In the genomic region with DNA sequence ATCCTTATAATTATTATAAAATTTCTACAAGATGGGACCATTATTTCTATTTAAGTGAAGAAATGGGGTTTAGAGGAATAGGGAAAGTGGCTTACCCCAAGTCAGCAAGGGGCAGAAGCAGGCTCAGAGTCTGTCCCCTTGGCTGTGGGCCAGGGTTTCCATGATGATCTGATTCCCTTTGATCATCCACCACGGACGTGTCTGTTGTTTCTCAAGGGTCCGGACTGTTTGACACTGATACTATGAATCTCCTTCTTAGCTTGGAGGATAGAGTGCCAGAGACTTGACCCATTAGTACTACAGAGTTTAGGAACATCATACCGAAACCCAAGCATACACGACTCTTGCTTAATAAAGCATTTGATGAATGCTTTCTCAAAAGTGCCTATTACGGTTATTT, we compare ENCODE assay signal across 12 mouse cellular contexts.
DNase-seq lines count a peak whose midpoint lies in the region; ATAC-seq and TF ChIP-seq lines count a peak whose summit lies in the region.
"Had no signal": no experiment of that assay in that cellular context is flagged by ENCODE, and none has a peak within 500 bp of the region (broad histone marks: within the 10 kb centered on the region; RNA-seq: fewer than 3 reads in every experiment).

No protein-coding gene starts in this region.

- DNase-seq in kidney, adult 9 months: no peak
- peak; percentile 3 for DNase-seq in midbrain, postnatal 0 days (ENCODE audit: low spot score)
- DNase-seq in mesoderm, embryonic 11.5 days (ENCODE audit: low read depth, low spot score): peak; percentile 48
- DNase-seq: cerebellum, adult 18-20 months; heart, postnatal 4 days had no signal

- H3K36me3 ChIP-seq in kidney, embryonic 14.5 days (ENCODE audit: control insufficient read depth, insufficient read depth, low read length): no peaks in the 10 kb centered on the region
- H3K36me3 ChIP-seq in midbrain, postnatal 0 days (ENCODE audit: insufficient read depth, low read length): no peaks in the 10 kb centered on the region
- no peaks in the 10 kb centered on the region for H3K36me3 ChIP-seq in midbrain, embryonic 13.5 days
- no peaks in the 10 kb centered on the region for H3K36me3 ChIP-seq in intestine, embryonic 15.5 days
- H3K36me3 ChIP-seq in midbrain, embryonic 15.5 days (replicated peaks): no peaks in the 10 kb centered on the region
- H3K36me3 ChIP-seq: embryonic facial prominence, embryonic 10.5 days; heart, embryonic 10.5 days had no signal

- H3K4me3 ChIP-seq in kidney, embryonic 14.5 days (ENCODE audit: low read length): no peak overlapping the region
- H3K4me3 ChIP-seq in midbrain, postnatal 0 days (ENCODE audit: low read depth, low read length): no peak overlapping the region
- no peak overlapping the region for H3K4me3 ChIP-seq in midbrain, embryonic 13.5 days (replicated peaks)
- H3K4me3 ChIP-seq in intestine, embryonic 15.5 days (replicated peaks): no peak overlapping the region
- no peak overlapping the region for H3K4me3 ChIP-seq in midbrain, embryonic 15.5 days
- H3K4me3 ChIP-seq: embryonic facial prominence, embryonic 10.5 days; heart, embryonic 10.5 days had no signal

- no peak overlapping the region for H3K27ac ChIP-seq in kidney, embryonic 14.5 days (ENCODE audit: low read depth, low read length)
- no peak overlapping the region for H3K27ac ChIP-seq in midbrain, postnatal 0 days (ENCODE audit: low read depth, low read length)
- no peak overlapping the region for H3K27ac ChIP-seq in midbrain, embryonic 13.5 days
- no peak overlapping the region for H3K27ac ChIP-seq in intestine, embryonic 15.5 days
- no peak overlapping the region for H3K27ac ChIP-seq in midbrain, embryonic 15.5 days
- H3K27ac ChIP-seq: embryonic facial prominence, embryonic 10.5 days; heart, embryonic 10.5 days had no signal

- no peak overlapping the region for H3K9ac ChIP-seq in kidney, embryonic 14.5 days (ENCODE audit: low read depth, low read length)
- H3K9ac ChIP-seq in midbrain, postnatal 0 days (replicated peaks; ENCODE audit: low read length, poor library complexity, severe bottlenecking): no peak overlapping the region
- H3K9ac ChIP-seq in midbrain, embryonic 13.5 days (replicated peaks): no peak overlapping the region
- no peak overlapping the region for H3K9ac ChIP-seq in intestine, embryonic 15.5 days
- no peak overlapping the region for H3K9ac ChIP-seq in midbrain, embryonic 15.5 days

- no peaks in the 10 kb centered on the region for H3K9me3 ChIP-seq in kidney, embryonic 14.5 days (ENCODE audit: control insufficient read depth, low read length)
- no peaks in the 10 kb centered on the region for H3K9me3 ChIP-seq in midbrain, postnatal 0 days (ENCODE audit: low read length)
- no peaks in the 10 kb centered on the region for H3K9me3 ChIP-seq in midbrain, embryonic 13.5 days
- no peaks in the 10 kb centered on the region for H3K9me3 ChIP-seq in intestine, embryonic 15.5 days
- H3K9me3 ChIP-seq in midbrain, embryonic 15.5 days: no peaks in the 10 kb centered on the region
- H3K9me3 ChIP-seq: embryonic facial prominence, embryonic 10.5 days; heart, embryonic 10.5 days had no signal

- WGBS in kidney, embryonic 14.5 days: 28% methylated on average over 6 of the region's 6 CpGs
- 66% methylated on average over 6 of the region's 6 CpGs for WGBS in midbrain, postnatal 0 days
- 71% methylated on average over 6 of the region's 6 CpGs for WGBS in midbrain, embryonic 13.5 days
- 39% methylated on average over 6 of the region's 6 CpGs for WGBS in intestine, embryonic 15.5 days
- WGBS in midbrain, embryonic 15.5 days: 61% methylated on average over 6 of the region's 6 CpGs

- peak; percentile 72 for ATAC-seq in kidney, embryonic 14.5 days (ENCODE audit: low FRiP score, low TSS enrichment)
- ATAC-seq in midbrain, postnatal 0 days (ENCODE audit: low FRiP score): no peak
- ATAC-seq in midbrain, embryonic 13.5 days: no peak
- ATAC-seq in intestine, embryonic 15.5 days: peak; percentile 70
- no peak for ATAC-seq in midbrain, embryonic 15.5 days (replicated peaks)
- ATAC-seq: inflammation-experienced regulatory T-cells, adult 6 months had no signal

- no peaks in the 10 kb centered on the region for H3K27me3 ChIP-seq in kidney, embryonic 14.5 days (ENCODE audit: control insufficient read depth, insufficient read depth, low read length)
- no peaks in the 10 kb centered on the region for H3K27me3 ChIP-seq in midbrain, postnatal 0 days (ENCODE audit: insufficient read depth, low read length)
- no peaks in the 10 kb centered on the region for H3K27me3 ChIP-seq in midbrain, embryonic 13.5 days
- H3K27me3 ChIP-seq in intestine, embryonic 15.5 days (replicated peaks): no peaks in the 10 kb centered on the region
- H3K27me3 ChIP-seq in midbrain, embryonic 15.5 days (replicated peaks): no peaks in the 10 kb centered on the region

- H3K4me1 ChIP-seq in kidney, embryonic 14.5 days (ENCODE audit: control insufficient read depth, insufficient read depth, low read length): no peaks in the 10 kb centered on the region; the same call in 1 of the 2 replicates
- H3K4me1 ChIP-seq in midbrain, postnatal 0 days (ENCODE audit: insufficient read depth, low read length): no peaks in the 10 kb centered on the region
- H3K4me1 ChIP-seq in midbrain, embryonic 13.5 days (replicated peaks): no peaks in the 10 kb centered on the region
- H3K4me1 ChIP-seq in intestine, embryonic 15.5 days (replicated peaks): no peaks in the 10 kb centered on the region
- no peaks in the 10 kb centered on the region for H3K4me1 ChIP-seq in midbrain, embryonic 15.5 days
- H3K4me1 ChIP-seq: heart, embryonic 10.5 days had no signal

- no peak overlapping the region for H3K4me2 ChIP-seq in kidney, embryonic 14.5 days (replicated peaks; ENCODE audit: low read depth, low read length)
- H3K4me2 ChIP-seq in midbrain, postnatal 0 days (ENCODE audit: low read depth, low read length, poor library complexity, severe bottlenecking): no peak overlapping the region
- H3K4me2 ChIP-seq in midbrain, embryonic 13.5 days (replicated peaks): no peak overlapping the region
- H3K4me2 ChIP-seq in intestine, embryonic 15.5 days (replicated peaks): no peak overlapping the region
- H3K4me2 ChIP-seq in midbrain, embryonic 15.5 days: no peak overlapping the region

- TF ChIP-seq CTCF in midbrain, postnatal 0 days (IDR thresholded peaks at IDR 0.05): no peak

Comparison
In these comparisons a context has a peak if more than half of its experiments do, and no peak if none do; other contexts are left out.
1. ATAC-seq: peak in kidney, embryonic 14.5 days (single experiment) and intestine, embryonic 15.5 days (single experiment); none in midbrain, postnatal 0 days (single experiment), midbrain, embryonic 13.5 days (single experiment) and midbrain, embryonic 15.5 days (single experiment).